Mouse (Mus musculus) C2C12 (cell line): ENCODE data around the gene Masp2.

Experiments
- CTCF ChIP-seq: IDR thresholded peaks from one replicate; pipeline ENCODE4 v1.5.1; 2011; ENCODE audit not compliant: control insufficient read depth, insufficient read depth, insufficient read length
- MAX ChIP-seq: IDR thresholded peaks from one replicate; pipeline ENCODE4 v1.6.1; 2011; ENCODE audit warnings: mild to moderate bottlenecking, control low read depth
- MYOD1 ChIP-seq: IDR thresholded peaks from one replicate; pipeline ENCODE4 v1.6.1; 2011; ENCODE audit warnings: low read depth; ENCODE audit not compliant: control insufficient read depth, insufficient read length
- MYOG ChIP-seq: IDR thresholded peaks from one replicate; pipeline ENCODE4 v1.6.1; 2011; ENCODE audit not compliant: control insufficient read depth, insufficient read length; ENCODE audit errors: extremely low read depth

GRCm38 (mm10) chr4:148573222-148573621 is 29.1 kb upstream of the Masp2 start:
- no peak for TF ChIP-seq MAX
- TF ChIP-seq MYOG: no peak
- no peak for TF ChIP-seq CTCF
- TF ChIP-seq MYOD1: no peak
